Comparison of ENCODE assay signal across 17 mouse cellular contexts in the genomic region with DNA sequence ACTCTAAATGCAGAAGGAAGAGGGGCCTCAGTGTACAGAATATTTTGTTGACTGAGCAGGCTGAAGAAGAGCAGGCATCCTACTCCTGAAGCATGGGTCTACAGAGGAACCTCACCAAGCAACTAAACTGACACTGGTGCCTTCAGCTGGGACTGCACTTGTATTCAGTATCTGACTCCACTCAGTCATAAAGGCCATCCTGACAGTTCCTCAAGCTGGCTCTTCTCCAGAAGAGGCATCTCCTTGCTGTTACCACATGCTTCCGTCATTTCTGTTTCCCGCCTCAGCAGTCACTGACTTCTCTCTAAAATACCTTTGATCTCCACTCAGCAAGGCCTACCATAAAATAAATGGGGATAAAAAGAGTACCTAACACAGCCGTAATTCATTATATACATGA. TPM values are rescaled to one million over a fixed set of nuclear protein-coding genes. Genes with fewer than 3 reads are reported as not detected.
DNase-seq lines count a peak whose midpoint lies in the region.
"Had no signal": no experiment of that assay in that cellular context is flagged by ENCODE, and none has a peak within 500 bp of the region (broad histone marks: within the 10 kb centered on the region; RNA-seq: fewer than 3 reads in every experiment).

No protein-coding gene starts in this region.

- peak; percentile 19 for DNase-seq in kidney, postnatal 10 days
- DNase-seq in kidney, adult 9 months: no peak
- DNase-seq in MN1 (ENCODE audit: low spot score): peak; percentile 42
- DNase-seq in cerebellum, adult 11 months: peak; percentile 7
- DNase-seq in cerebellum, postnatal 14 days: peak; percentile 52 to 61
- DNase-seq in layer of hippocampus, postnatal 10 days (ENCODE audit: low spot score in 2 of 2): no peak
- no peak for DNase-seq in heart, embryonic 10.5 days (ENCODE audit: low spot score)
- DNase-seq: B cell, adult 2 months; gastrocnemius, postnatal 14 days; heart, adult 2 months; kidney, adult 2 months; kidney, postnatal 25 days; right cerebral cortex, postnatal 25 days; thymus, adult 2 months had no signal

- H3K36me3 ChIP-seq in heart, embryonic 10.5 days: no peaks in the 10 kb centered on the region
- H3K36me3 ChIP-seq: forebrain, embryonic 12.5 days; liver, embryonic 12.5 days had no signal

- H3K4me3 ChIP-seq in heart, embryonic 10.5 days: no peak overlapping the region
- H3K4me3 ChIP-seq: forebrain, embryonic 12.5 days; heart, adult 2 months; hindbrain, embryonic 10.5 days; liver, embryonic 12.5 days had no signal

- WGBS in heart, embryonic 10.5 days: 74% methylated on average over 3 of the region's 3 CpGs

- H3K27ac ChIP-seq in heart, embryonic 10.5 days: no peak overlapping the region
- H3K27ac ChIP-seq: forebrain, embryonic 12.5 days; heart, adult 2 months; hindbrain, embryonic 10.5 days; liver, embryonic 12.5 days had no signal

- no peaks in the 10 kb centered on the region for H3K27me3 ChIP-seq in heart, embryonic 10.5 days (ENCODE audit: insufficient read depth, poor library complexity, severe bottlenecking)
- H3K27me3 ChIP-seq: forebrain, embryonic 12.5 days; liver, embryonic 12.5 days had no signal

- H3K9me3 ChIP-seq in heart, embryonic 10.5 days: no peaks in the 10 kb centered on the region
- H3K9me3 ChIP-seq: forebrain, embryonic 12.5 days; hindbrain, embryonic 10.5 days; liver, embryonic 12.5 days had no signal

- H3K4me1 ChIP-seq in heart, embryonic 10.5 days: peaks cover 21% of the 10 kb centered on the region
- H3K4me1 ChIP-seq: liver, embryonic 12.5 days had no signal

RNA-seq across cellular contexts. Expression of a gene that starts 44.1 kb away (rescaled TPM):
- total RNA-seq in layer of hippocampus, postnatal 10 days (2021): 10 to 100 TPM; 83.2 to 85.6 TPM
- polyA plus RNA-seq in heart, embryonic 10.5 days (2016; fragmentation: Nextera tagmentation; extraction: Ambion mirVana): 10.8 and 13.1 TPM in 2 replicates

Comparison
In these comparisons a context has a peak if more than half of its experiments do, and no peak if none do; other contexts are left out.
1. DNase-seq: peak in kidney, postnatal 10 days (single experiment), MN1 (single experiment), cerebellum, adult 11 months (single experiment) and cerebellum, postnatal 14 days (2 of 2); none in kidney, adult 9 months (single experiment), layer of hippocampus, postnatal 10 days (0 of 2) and heart, embryonic 10.5 days (single experiment).